ENCODE assay signal across 1 mouse cellular context in the genomic region with DNA sequence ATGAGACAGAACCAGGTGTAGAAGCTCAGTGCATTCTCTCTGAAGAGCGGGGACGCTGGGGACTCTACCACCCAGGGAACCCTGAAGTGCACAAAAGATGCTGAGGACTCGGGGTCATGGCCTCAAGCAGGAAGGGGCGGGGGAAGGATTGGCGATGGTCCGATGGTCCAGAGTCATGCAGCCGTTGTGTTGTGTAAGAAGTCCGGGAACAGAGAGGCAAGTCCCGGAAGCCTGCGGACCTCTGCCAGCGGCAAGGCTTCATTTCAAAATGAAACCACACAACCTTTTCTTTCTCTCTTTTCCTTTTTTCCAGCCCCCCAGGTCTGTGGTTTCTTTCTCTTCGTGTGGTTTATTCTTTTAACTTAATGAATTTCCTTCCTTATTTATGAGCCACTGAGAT.
A peak's percentile ranks its signal among the peaks of the same experiment; 100 is the strongest.
TF ChIP-seq lines count a peak whose summit lies in the region.

No protein-coding gene starts in this region.

TF ChIP-seq in MEL, 35 proteins besides CTCF, POLR2A, EP300 and RAD21:
- TF ChIP-seq MEF2A (IDR thresholded peaks at IDR 0.05; ENCODE audit: extremely low read depth, insufficient replicate concordance, low read depth, low read length, poor library complexity, severe bottlenecking) (no peak), USF1 (IDR thresholded peaks at IDR 0.05; ENCODE audit: low read depth, low read length) (no peak), BHLHE40 (IDR thresholded peaks at IDR 0.05; ENCODE audit: borderline replicate concordance, low read depth, low read length) (no peak), ZNF384 (IDR thresholded peaks at IDR 0.05; ENCODE audit: low read depth, low read length) (no peak), MAX (IDR thresholded peaks at IDR 0.05; ENCODE audit: low read length) (no peak), HCFC1 (IDR thresholded peaks at IDR 0.05; ENCODE audit: low read depth, low read length) (no peak), GATA1 (IDR thresholded peaks at IDR 0.05; ENCODE audit: low read depth, low read length) (no peak), CHD2 (IDR thresholded peaks at IDR 0.05; ENCODE audit: low read length) (no peak), ELF1 (IDR thresholded peaks at IDR 0.05; ENCODE audit: low read depth, low read length) (peak; percentile 45; the same call in 1 of the 2 replicates), UBTF (IDR thresholded peaks at IDR 0.05; ENCODE audit: borderline replicate concordance, insufficient read depth, low read depth, low read length) (no peak), NRF1 (IDR thresholded peaks at IDR 0.05; ENCODE audit: insufficient read depth, low read depth, low read length, poor library complexity, severe bottlenecking) (no peak), ZC3H11A (IDR thresholded peaks at IDR 0.05; ENCODE audit: low read depth, low read length) (no peak), ETS1 (IDR thresholded peaks at IDR 0.05; ENCODE audit: low read depth, low read length) (peak; percentile 40; the same call in 1 of the 2 replicates), TBP (IDR thresholded peaks at IDR 0.05; ENCODE audit: low read depth, low read length) (0 out of 2 replicates have a peak, but pooled peaks have one; percentile 42)
